Mouse (Mus musculus) embryonic facial prominence, embryonic 12.5 days (tissue): ENCODE results near the gene Ppp1r37. TPM values are rescaled to one million over a fixed set of nuclear protein-coding genes. Genes with fewer than 3 reads are reported as not detected.

Experiments used
- ATAC-seq: fragments of 200-750 bp; cut with Nextera tagmentation; 2 replicates; pipeline ENCODE4 v1.8.0; 2017; ENCODE audit not compliant: insufficient number of reproducible peaks, insufficient read depth, low FRiP score, low TSS enrichment
- H3K27ac ChIP-seq: fragments of 300-500 bp; sonication (generic); 2 replicates; pipeline ENCODE4 v1.5.1; 2016; ENCODE audit warnings: mild to moderate bottlenecking
- H3K27me3 ChIP-seq: fragments of 300-500 bp; sonication (generic); 2 replicates; pipeline ENCODE4 v1.6.1; 2016; ENCODE audit warnings: mild to moderate bottlenecking, moderate library complexity
- H3K36me3 ChIP-seq: fragments of 300-500 bp; sonication (generic); 2 replicates; pipeline ENCODE4 v1.6.1; 2016; ENCODE audit warnings: mild to moderate bottlenecking
- H3K4me1 ChIP-seq: fragments of 300-500 bp; sonication (generic); 2 replicates; pipeline ENCODE4 v1.6.1; 2016
- H3K4me2 ChIP-seq: fragments of 300-500 bp; sonication (generic); replicated peaks from 2 replicates; pipeline ENCODE4 v1.6.1; 2016; ENCODE audit warnings: mild to moderate bottlenecking, moderate library complexity
- H3K4me3 ChIP-seq: fragments of 300-500 bp; sonication (generic); 2 replicates; pipeline ENCODE4 v1.5.1; 2016; ENCODE audit warnings: mild to moderate bottlenecking
- H3K9ac ChIP-seq: fragments of 300-500 bp; sonication (generic); 2 replicates; pipeline ENCODE4 v1.6.1; 2016; ENCODE audit warnings: mild to moderate bottlenecking, moderate library complexity
- H3K9me3 ChIP-seq: fragments of 300-500 bp; sonication (generic); 2 replicates; pipeline ENCODE4 v1.6.1; 2016; ENCODE audit warnings: mild to moderate bottlenecking, moderate library complexity
- WGBS: fragments of 180-500 bp; shearing (Covaris S2); methylation state at CpG from one replicate; pipeline ENCODE4 v1.1.7; 2016; 5-methylcytosine and 5-hydroxymethylcytosine counted together
- polyA plus RNA-seq: library from polyadenylated mRNA; unstranded; fragments of >200 nt; fragmentation: Nextera tagmentation; extraction: Ambion mirVana; gene quantifications from 2 replicates; pipeline ENCODE4 v1.2.1, GENCODE M21; 2016

Gene Ppp1r37
- polyA plus RNA-seq, 1 experiment from 2014 or later: 36.0 TPM

DNA sequence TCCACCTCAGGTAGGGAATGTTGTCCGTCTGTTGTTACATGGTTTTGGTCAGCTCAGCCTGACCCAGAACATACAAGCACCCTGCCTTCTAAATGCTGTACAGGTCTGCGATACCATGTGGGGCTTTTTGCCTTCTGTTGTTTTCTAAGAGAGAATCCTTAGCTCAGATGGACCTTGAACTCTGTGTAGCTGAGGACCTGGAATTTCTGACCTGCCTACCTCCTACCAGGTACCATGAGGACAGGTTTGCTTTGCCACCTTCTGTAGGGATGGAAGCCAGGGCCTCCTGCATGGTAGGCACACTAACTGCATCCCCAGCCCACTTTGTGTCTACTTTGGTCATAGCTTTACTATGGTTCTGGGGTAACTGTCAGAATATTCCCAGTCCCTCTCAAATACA, 2.9 kb upstream of the Ppp1r37 start:
- no peak for ATAC-seq
- no peaks in the 10 kb centered on the region for H3K27me3 ChIP-seq
- H3K4me2 ChIP-seq: no peak overlapping the region
- no peak overlapping the region for H3K9ac ChIP-seq
- H3K9me3 ChIP-seq: peaks cover 6% of the 10 kb centered on the region; the same call in 1 of the 2 replicates
- H3K36me3 ChIP-seq: peaks cover 44% of the 10 kb centered on the region
- peaks cover 12% of the 10 kb centered on the region for H3K4me1 ChIP-seq
- H3K4me3 ChIP-seq: no peak overlapping the region
- no peak overlapping the region for H3K27ac ChIP-seq
- 92% methylated on average over 2 of the region's 2 CpGs for WGBS

GRCm38 (mm10) chr7:19564455-19564854, 1.6 kb upstream of the Ppp1r37 start:
- Histone ChIP-seq H3K9ac (no peak overlapping the region), H3K9me3 (peaks cover 6% of the 10 kb centered on the region; the same call in 1 of the 2 replicates), H3K36me3 (peaks cover 30% of the 10 kb centered on the region), H3K4me1 (peaks cover 25% of the 10 kb centered on the region), H3K4me2 (no peak overlapping the region), H3K27ac (no peak overlapping the region), H3K4me3 (no peak overlapping the region), H3K27me3 (no peaks in the 10 kb centered on the region)
- no peak for ATAC-seq
- WGBS: 97% methylated on average over 4 of the region's 4 CpGs

- H3K4me3 ChIP-seq: no peak overlapping the region
- H3K27me3 ChIP-seq: no peaks in the 10 kb centered on the region
- H3K27ac ChIP-seq: no peak overlapping the region
- peaks cover 6% of the 10 kb centered on the region; the same call in 1 of the 2 replicates for H3K9me3 ChIP-seq
- no peak overlapping the region for H3K9ac ChIP-seq
- no peak overlapping the region for H3K4me2 ChIP-seq
- no peak for ATAC-seq
- H3K4me1 ChIP-seq: peaks cover 31% of the 10 kb centered on the region
- H3K36me3 ChIP-seq: peaks cover 25% of the 10 kb centered on the region
- WGBS: 84% methylated on average over 3 of the region's 3 CpGs
Observed at GRCm38 (mm10) chr7:19563884-19564283, 1.0 kb upstream of the Ppp1r37 start.

DNA sequence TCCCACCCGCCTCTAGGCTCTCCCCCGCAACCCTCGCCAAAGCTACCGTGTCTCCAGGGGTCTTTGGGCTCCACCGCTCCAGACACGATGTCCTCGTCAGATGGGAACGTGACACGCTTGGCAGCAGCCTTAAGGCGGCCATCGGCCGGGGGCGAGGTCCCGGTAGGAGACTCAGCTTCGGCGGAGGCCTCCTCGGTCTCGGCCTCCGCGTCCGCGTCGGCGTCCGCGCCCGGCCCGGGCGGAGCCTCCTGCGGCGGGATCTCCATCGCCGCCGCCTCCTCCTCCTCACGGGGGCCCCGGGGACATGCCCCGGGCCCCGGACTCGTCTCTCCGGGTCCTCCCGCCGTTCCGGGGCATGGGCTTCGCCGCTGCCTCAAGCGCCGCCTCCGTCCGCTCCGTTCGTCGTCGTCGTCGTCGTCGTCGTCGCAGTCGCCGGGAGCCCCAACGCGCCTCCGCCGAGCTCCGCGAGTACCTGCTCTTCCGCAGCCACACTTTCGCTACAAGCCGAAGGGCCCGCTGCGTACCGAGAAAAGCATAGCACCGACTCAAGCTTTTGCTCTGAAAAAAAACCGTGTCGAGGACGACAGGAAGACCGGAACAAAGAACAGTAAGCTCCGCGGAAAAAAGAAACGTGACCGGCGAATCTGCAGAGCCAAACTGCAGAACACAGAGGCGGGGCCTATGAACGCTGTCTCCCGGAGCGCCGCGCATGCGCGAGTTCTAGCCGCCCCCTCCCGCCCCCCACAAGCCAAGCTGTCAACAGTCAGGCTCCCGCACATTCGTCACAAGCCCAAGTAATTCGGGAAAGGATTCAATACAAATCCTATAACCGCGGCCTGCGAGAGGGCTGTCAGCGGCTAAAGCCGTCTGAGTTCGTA, 872 bp downstream of the Ppp1r37 start:
- Histone ChIP-seq H3K4me2 (peak overlapping the region; percentile 89), H3K27ac (peak overlapping the region; percentile 91), H3K9me3 (peaks cover 6% of the 10 kb centered on the region; the same call in 1 of the 2 replicates), H3K4me3 (peak overlapping the region; percentile 91), H3K9ac (peak overlapping the region; percentile 94), H3K27me3 (no peaks in the 10 kb centered on the region), H3K36me3 (peaks cover 27% of the 10 kb centered on the region), H3K4me1 (peaks cover 39% of the 10 kb centered on the region)
- under 1% methylated on average over 102 of the region's 102 CpGs for WGBS
- peak; percentile 74; the same call in 1 of the 2 replicates for ATAC-seq

DNA sequence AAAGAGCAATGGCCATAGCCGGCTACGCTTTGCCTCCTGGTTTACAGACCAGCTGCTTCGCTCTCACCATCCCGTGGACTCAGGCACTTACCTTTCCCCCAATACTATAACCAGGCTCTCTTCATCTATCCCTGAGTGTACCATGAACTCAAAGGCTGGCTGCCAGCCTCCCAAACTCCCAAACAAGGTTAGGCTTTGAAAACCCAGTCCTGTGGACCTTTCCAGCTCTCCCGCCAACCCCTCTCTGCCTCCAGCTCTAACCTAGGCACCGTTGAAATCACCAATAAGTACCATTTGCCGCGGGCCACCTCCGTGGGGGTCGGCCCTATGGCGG, 1.5 kb downstream of the Ppp1r37 start:
- 1% methylated on average over 11 of the region's 11 CpGs for WGBS
- ATAC-seq: no peak
- peaks cover 27% of the 10 kb centered on the region for H3K36me3 ChIP-seq

DNA sequence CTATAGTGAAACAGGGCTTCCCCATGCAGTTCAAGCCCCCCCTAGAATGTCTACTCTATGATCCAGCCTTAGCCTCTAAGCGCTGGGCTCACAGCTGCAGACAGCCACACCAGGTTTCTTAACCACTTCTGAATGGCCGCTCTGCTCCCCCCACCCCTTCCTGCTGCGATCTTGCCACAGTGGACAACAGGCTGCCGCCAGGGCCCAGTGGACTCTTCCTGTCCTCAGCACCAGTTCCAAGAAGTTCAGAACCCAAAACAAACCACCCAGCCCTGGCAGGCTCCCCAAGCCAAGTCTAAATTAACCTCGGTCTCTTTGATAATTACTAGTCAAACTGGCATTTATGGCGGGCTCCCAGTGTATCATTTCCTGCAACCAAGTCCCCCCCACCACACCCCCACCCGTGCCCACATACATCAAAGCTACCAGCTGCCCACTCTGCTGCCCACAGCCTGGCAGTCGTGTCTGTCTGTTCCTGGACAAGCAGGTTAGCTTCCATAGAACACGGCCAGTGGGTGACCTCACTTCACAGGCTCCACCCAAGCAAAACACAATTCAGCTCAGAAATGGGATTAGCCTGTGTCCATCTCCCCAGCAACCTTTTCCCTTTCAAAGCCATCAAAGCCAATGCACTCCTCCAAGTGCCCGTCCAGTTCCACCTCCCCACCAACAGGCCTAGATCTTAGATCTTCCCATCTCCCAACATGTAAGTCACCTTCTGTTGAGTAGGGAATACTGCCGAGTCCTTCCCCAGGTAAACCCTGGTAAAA, 2.2 kb downstream of the Ppp1r37 start:
- Histone ChIP-seq H3K27me3 (no peaks in the 10 kb centered on the region), H3K36me3 (peaks cover 29% of the 10 kb centered on the region), H3K4me2 (peak overlapping the region; percentile 89), H3K27ac (no peak overlapping the region), H3K4me3 (peak overlapping the region; percentile 91), H3K9me3 (peaks cover 6% of the 10 kb centered on the region; the same call in 1 of the 2 replicates), H3K9ac (peak overlapping the region; percentile 94), H3K4me1 (peaks cover 39% of the 10 kb centered on the region)
- ATAC-seq: no peak
- WGBS: 33% methylated on average over 11 of the region's 11 CpGs

More for the DNA sequence above, 1.5 kb downstream of the Ppp1r37 start:
- Histone ChIP-seq H3K4me1 (peaks cover 39% of the 10 kb centered on the region), H3K4me2 (peak overlapping the region; percentile 89), H3K27ac (peak overlapping the region; percentile 91; the same call in 1 of the 2 replicates), H3K27me3 (no peaks in the 10 kb centered on the region), H3K9me3 (peaks cover 6% of the 10 kb centered on the region; the same call in 1 of the 2 replicates), H3K4me3 (peak overlapping the region; percentile 91), H3K9ac (peak overlapping the region; percentile 94)

GRCm38 (mm10) chr7:19558965-19559364, 3.9 kb downstream of the Ppp1r37 start:
- H3K27me3 ChIP-seq: no peaks in the 10 kb centered on the region
- H3K4me2 ChIP-seq: peak overlapping the region; percentile 9; the same call in 1 of the 2 replicates
- WGBS: 41% methylated on average over 2 of the region's 2 CpGs
- H3K9me3 ChIP-seq: no peaks in the 10 kb centered on the region
- ATAC-seq: no peak
- peaks cover 39% of the 10 kb centered on the region for H3K4me1 ChIP-seq
- no peak overlapping the region for H3K4me3 ChIP-seq
- H3K36me3 ChIP-seq: peaks cover 26% of the 10 kb centered on the region
- H3K9ac ChIP-seq: no peak overlapping the region
- no peak overlapping the region for H3K27ac ChIP-seq

GRCm38 (mm10) chr7:19557982-19558900, 4.6 kb downstream of the Ppp1r37 start:
- H3K9me3 ChIP-seq: no peaks in the 10 kb centered on the region
- H3K9ac ChIP-seq: no peak overlapping the region
- no peak overlapping the region for H3K4me2 ChIP-seq
- H3K36me3 ChIP-seq: peaks cover 34% of the 10 kb centered on the region
- no peak overlapping the region for H3K27ac ChIP-seq
- H3K4me3 ChIP-seq: no peak overlapping the region
- 86% methylated on average over 6 of the region's 6 CpGs for WGBS
- no peak for ATAC-seq
- peaks cover 34% of the 10 kb centered on the region for H3K4me1 ChIP-seq
- H3K27me3 ChIP-seq: no peaks in the 10 kb centered on the region

DNA sequence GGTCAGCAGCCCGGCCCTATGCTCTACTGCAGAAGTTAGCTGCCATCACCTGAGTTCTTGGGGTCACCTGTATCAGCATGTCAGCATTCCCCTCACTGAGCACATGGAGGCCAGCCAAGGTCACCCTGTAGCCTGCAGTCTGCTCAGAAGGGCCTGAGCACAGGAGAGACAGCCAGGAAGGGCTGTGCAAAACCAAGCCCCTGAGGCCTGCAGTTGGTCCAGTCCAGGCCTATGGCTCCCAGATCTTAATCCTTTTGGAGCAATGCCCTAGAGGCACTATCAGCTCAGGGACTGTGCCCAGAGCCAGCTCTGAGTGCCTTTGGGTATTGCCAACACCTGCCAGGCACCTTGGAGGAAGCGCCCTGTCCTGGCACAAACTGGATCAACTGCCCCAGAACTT, 5.8 kb downstream of the Ppp1r37 start:
- no peaks in the 10 kb centered on the region for H3K9me3 ChIP-seq
- H3K27ac ChIP-seq: no peak overlapping the region
- H3K9ac ChIP-seq: no peak overlapping the region
- 95% methylated on average over 2 of the region's 2 CpGs for WGBS
- H3K4me1 ChIP-seq: peaks cover 31% of the 10 kb centered on the region
- H3K36me3 ChIP-seq: peaks cover 39% of the 10 kb centered on the region
- H3K4me3 ChIP-seq: no peak overlapping the region
- no peak for ATAC-seq
- H3K4me2 ChIP-seq: no peak overlapping the region
- H3K27me3 ChIP-seq: no peaks in the 10 kb centered on the region

DNA sequence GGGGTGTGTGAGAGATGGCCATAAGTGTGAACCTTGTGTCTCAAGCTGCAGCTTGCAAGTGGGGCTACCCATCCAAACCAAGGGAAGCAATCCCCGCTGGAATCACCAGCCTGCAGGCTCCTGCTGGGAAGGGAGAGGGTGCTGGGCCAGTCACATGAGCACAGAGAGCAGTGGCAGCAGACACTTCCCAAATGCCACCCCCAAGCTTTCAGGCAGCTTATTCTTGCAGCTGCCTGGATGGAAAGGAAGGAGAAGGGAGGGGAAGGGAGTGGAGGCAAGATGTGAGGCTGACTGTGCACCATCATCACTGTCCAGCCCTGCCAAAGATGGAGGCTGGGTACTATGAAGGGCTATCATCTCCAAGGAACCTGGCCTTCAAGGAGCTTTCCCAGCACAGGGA, 8.7 kb downstream of the Ppp1r37 start:
- Histone ChIP-seq H3K4me2 (no peak overlapping the region), H3K9me3 (no peaks in the 10 kb centered on the region), H3K27ac (no peak overlapping the region), H3K9ac (no peak overlapping the region), H3K36me3 (peaks cover 40% of the 10 kb centered on the region), H3K4me3 (no peak overlapping the region), H3K4me1 (peaks cover 11% of the 10 kb centered on the region), H3K27me3 (no peaks in the 10 kb centered on the region)
- WGBS: 100% methylated on average over 1 of the region's 1 CpGs
- no peak for ATAC-seq

DNA sequence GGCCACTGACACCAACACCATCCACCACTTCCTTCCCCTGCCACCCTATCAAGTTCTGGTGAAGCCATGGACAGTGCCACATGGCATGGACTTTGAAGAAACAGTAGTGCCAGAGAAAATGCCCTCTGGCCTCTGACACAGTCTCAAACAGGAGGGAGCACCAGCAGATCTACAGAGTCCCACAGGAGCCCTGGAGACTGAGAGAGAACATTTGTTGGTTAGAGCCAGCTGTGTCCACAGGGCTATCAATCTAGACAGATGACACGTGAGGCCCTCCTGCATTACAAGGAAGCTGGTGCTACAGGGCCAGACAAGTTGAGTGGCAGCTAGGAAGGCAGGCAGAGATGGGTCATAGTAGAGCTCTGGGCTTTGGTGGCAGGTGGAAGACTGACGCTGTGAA, 10.4 kb downstream of the Ppp1r37 start:
- WGBS: 64% methylated on average over 2 of the region's 2 CpGs
- no peak for ATAC-seq

More for the DNA sequence above, 10.4 kb downstream of the Ppp1r37 start:
- no peak overlapping the region for H3K27ac ChIP-seq
- no peak overlapping the region for H3K4me3 ChIP-seq
- H3K36me3 ChIP-seq: peaks cover 32% of the 10 kb centered on the region
- no peak overlapping the region for H3K4me2 ChIP-seq
- no peaks in the 10 kb centered on the region for H3K4me1 ChIP-seq
- H3K9ac ChIP-seq: no peak overlapping the region
- H3K9me3 ChIP-seq: no peaks in the 10 kb centered on the region
- H3K27me3 ChIP-seq: no peaks in the 10 kb centered on the region
